Mouse (Mus musculus): ENCODE measurements at regions not wholly inside any gene's neighbourhood (a gene's known extent, or its start where the extent isn't known, plus 50 kb on each side); places are given as distances from the start of the nearest gene placed in this dataset.

DNA sequence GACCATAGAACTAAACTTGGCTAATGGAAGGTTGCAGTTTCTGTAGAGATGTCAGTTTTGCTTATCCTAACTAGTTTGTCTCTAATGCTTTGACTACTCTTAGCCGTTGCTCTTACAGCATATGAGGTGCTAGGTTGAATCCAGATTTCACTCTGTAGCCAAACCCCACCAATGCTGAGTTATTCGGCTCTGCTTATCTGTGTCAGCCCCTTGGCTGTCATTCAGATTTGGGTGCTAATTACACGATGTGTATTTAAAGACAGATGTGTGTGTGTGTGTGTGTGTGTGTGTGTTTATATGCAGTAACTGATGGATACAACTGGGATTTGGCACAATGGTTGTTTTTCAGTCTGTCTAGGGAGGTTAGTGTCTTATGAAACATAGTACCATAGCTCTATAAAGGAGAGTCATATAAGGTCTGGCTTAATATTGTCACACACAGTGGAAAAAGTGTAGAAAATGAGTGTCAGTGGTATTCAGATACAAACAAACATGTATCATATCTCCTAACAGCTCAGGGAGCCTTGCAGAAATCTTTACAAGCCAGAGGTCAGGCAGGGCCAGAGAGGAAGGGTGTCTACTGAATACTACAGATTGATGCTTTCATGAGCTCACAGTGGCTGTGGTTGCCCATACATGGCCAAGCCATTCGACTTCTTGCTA, 172.6 kb upstream of the Ccn2 start:
- TF ChIP-seq CTCF (IDR thresholded peaks at IDR 0.05), result no peak
- TF ChIP-seq EP300 (IDR thresholded peaks at IDR 0.05), result no peak
